In the genomic region with DNA sequence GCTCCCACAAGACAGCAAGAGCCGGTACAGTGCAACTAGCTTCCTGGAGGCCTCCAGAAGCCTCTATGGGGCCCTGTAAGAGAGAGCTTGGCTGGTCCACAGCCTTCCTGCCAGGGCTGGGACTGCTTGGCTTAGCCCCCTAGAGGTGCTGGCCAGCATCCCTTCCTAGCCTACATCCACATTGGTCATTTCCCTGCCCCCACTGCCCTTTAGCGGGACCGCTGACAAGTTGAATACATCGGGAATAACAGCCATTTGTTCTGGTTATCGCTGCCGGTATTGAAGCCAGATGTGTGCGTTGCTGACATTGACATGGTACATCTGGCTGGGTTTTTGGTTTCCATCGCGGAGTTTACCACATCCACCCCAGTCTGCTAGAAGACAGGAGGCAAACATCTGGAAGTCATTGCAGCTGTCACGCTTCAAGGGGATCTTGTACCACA, we compare ENCODE assay signal across 8 mouse cellular contexts.
A peak's percentile ranks its signal among the peaks of the same experiment; 100 is the strongest.
DNase-seq lines count a peak whose midpoint lies in the region; ATAC-seq lines count a peak whose summit lies in the region.

No protein-coding gene starts in this region.

- no peaks in the 10 kb centered on the region for H3K27me3 ChIP-seq in heart, embryonic 16.5 days (ENCODE audit: control insufficient read depth, insufficient read depth, low read length)
- no peaks in the 10 kb centered on the region for H3K27me3 ChIP-seq in limb, embryonic 11.5 days (ENCODE audit: control insufficient read depth, insufficient read depth, low read length)

- no peaks in the 10 kb centered on the region for H3K36me3 ChIP-seq in heart, embryonic 16.5 days (ENCODE audit: control insufficient read depth, insufficient read depth)
- H3K36me3 ChIP-seq in limb, embryonic 11.5 days (ENCODE audit: control insufficient read depth, insufficient read depth, low read length) = no peaks in the 10 kb centered on the region

- peak overlapping the region; percentile 50 for H3K27ac ChIP-seq in heart, embryonic 16.5 days (ENCODE audit: low read length)
- H3K27ac ChIP-seq in limb, embryonic 11.5 days (replicated peaks; ENCODE audit: low read depth, low read length) = peak overlapping the region; percentile 43

- no peaks in the 10 kb centered on the region for H3K4me1 ChIP-seq in heart, embryonic 16.5 days (ENCODE audit: control insufficient read depth, insufficient read depth, low read length)
- peaks cover 13% of the 10 kb centered on the region for H3K4me1 ChIP-seq in limb, embryonic 11.5 days (ENCODE audit: control insufficient read depth, insufficient read depth, low read length)

- 51% methylated on average over 10 of the region's 10 CpGs for WGBS in heart, embryonic 16.5 days
- 13% methylated on average over 10 of the region's 10 CpGs for WGBS in limb, embryonic 11.5 days

- peak; percentile 83 for ATAC-seq in heart, embryonic 16.5 days (replicated peaks; ENCODE audit: extremely low read depth, insufficient read depth, low FRiP score)
- peak; percentile 87 for ATAC-seq in limb, embryonic 11.5 days (ENCODE audit: insufficient number of reproducible peaks, low FRiP score, low TSS enrichment, low read depth)
- no peak for ATAC-seq in granulocyte monocyte progenitor cell, adult 5-6 weeks (replicated peaks; ENCODE audit: poor library complexity, severe bottlenecking)

- H3K9me3 ChIP-seq in heart, embryonic 16.5 days (replicated peaks; ENCODE audit: control insufficient read depth, low read length) = no peaks in the 10 kb centered on the region
- peaks cover 2% of the 10 kb centered on the region; the same call in 1 of the 2 replicates for H3K9me3 ChIP-seq in limb, embryonic 11.5 days (ENCODE audit: control insufficient read depth, low read length)

- H3K9ac ChIP-seq in heart, embryonic 16.5 days (ENCODE audit: low read length) = no peak overlapping the region
- H3K9ac ChIP-seq in limb, embryonic 11.5 days (ENCODE audit: low read length) = no peak overlapping the region

- H3K4me2 ChIP-seq in heart, embryonic 16.5 days (ENCODE audit: low read depth, low read length) = 0 out of 2 replicates have a peak overlapping the region, but pooled peaks have one; percentile 1
- peak overlapping the region; percentile 32; the same call in 1 of the 2 replicates for H3K4me2 ChIP-seq in limb, embryonic 11.5 days (ENCODE audit: low read depth, severe bottlenecking)

- peak; percentile 99 for DNase-seq in NIH3T3 (ENCODE audit: low read depth)
- DNase-seq in embryo, embryonic 10 days (ENCODE audit: low spot score) = peak; percentile 91
- DNase-seq in limb, embryonic 11.5 days (ENCODE audit: low spot score) = peak; percentile 89
- peak; percentile 63 to 65 for DNase-seq in urinary bladder, postnatal 4 days (ENCODE audit: low spot score in 2 of 2)
- no peak for DNase-seq in spleen, adult 12 weeks (ENCODE audit: low spot score)
- DNase-seq in natural killer cell, adult 2 months (ENCODE audit: low spot score in 2 of 2) = no peak

- no peak overlapping the region for H3K4me3 ChIP-seq in heart, embryonic 16.5 days (ENCODE audit: low read length)
- H3K4me3 ChIP-seq in limb, embryonic 11.5 days (ENCODE audit: low read depth, low read length) = 0 out of 2 replicates have a peak overlapping the region, but pooled peaks have one; percentile 7

Comparison
In these comparisons a context has a peak if more than half of its experiments do, and no peak if none do; other contexts are left out.
1. DNase-seq: peak in NIH3T3 (single experiment), embryo, embryonic 10 days (single experiment), limb, embryonic 11.5 days (single experiment) and urinary bladder, postnatal 4 days (2 of 2); none in spleen, adult 12 weeks (single experiment) and natural killer cell, adult 2 months (0 of 2).